ENCODE assay signal across 8 mouse cellular contexts in genomic region chrX:73967177-73968075, GRCm38 (mm10). TPM values are rescaled to one million over a fixed set of nuclear protein-coding genes. Genes with fewer than 3 reads are reported as not detected.
A peak's percentile ranks its signal among the peaks of the same experiment; 100 is the strongest.
DNase-seq lines count a peak whose midpoint lies in the region; ATAC-seq and TF ChIP-seq lines count a peak whose summit lies in the region.

No protein-coding gene starts in this region.

- peak overlapping the region; percentile 71 for H3K4me3 ChIP-seq in forebrain, embryonic 11.5 days (ENCODE audit: low read depth, low read length)
- H3K4me3 ChIP-seq in heart, embryonic 16.5 days (ENCODE audit: low read length): peak overlapping the region; percentile 71
- peak overlapping the region; percentile 85 for H3K4me3 ChIP-seq in liver, embryonic 16.5 days (ENCODE audit: low read depth, low read length)
- peak overlapping the region; percentile 70 for H3K4me3 ChIP-seq in neural tube, embryonic 13.5 days
- peak overlapping the region; percentile 97 for H3K4me3 ChIP-seq in testis, adult 2 months (ENCODE audit: control insufficient read depth, low read depth, low read length)

- no peaks in the 10 kb centered on the region for H3K9me3 ChIP-seq in forebrain, embryonic 11.5 days (ENCODE audit: control insufficient read depth, low read length)
- H3K9me3 ChIP-seq in heart, embryonic 16.5 days (replicated peaks; ENCODE audit: control insufficient read depth, low read length): no peaks in the 10 kb centered on the region
- H3K9me3 ChIP-seq in liver, embryonic 16.5 days (replicated peaks; ENCODE audit: control insufficient read depth, low read length): no peaks in the 10 kb centered on the region; the same call in 1 of the 2 replicates
- H3K9me3 ChIP-seq in neural tube, embryonic 13.5 days: no peaks in the 10 kb centered on the region

- H3K4me2 ChIP-seq in forebrain, embryonic 11.5 days (ENCODE audit: low read depth, low read length, severe bottlenecking): peak overlapping the region; percentile 47
- peak overlapping the region; percentile 63 for H3K4me2 ChIP-seq in heart, embryonic 16.5 days (ENCODE audit: low read depth, low read length)
- H3K4me2 ChIP-seq in liver, embryonic 16.5 days (ENCODE audit: low read depth, low read length): peak overlapping the region; percentile 77
- H3K4me2 ChIP-seq in neural tube, embryonic 13.5 days: peak overlapping the region; percentile 80

- no peaks in the 10 kb centered on the region for H3K27me3 ChIP-seq in forebrain, embryonic 11.5 days (ENCODE audit: control insufficient read depth, insufficient read depth, low read length)
- no peaks in the 10 kb centered on the region for H3K27me3 ChIP-seq in heart, embryonic 16.5 days (ENCODE audit: control insufficient read depth, insufficient read depth, low read length)
- no peaks in the 10 kb centered on the region for H3K27me3 ChIP-seq in liver, embryonic 16.5 days (ENCODE audit: control insufficient read depth, insufficient read depth, low read depth, low read length)
- H3K27me3 ChIP-seq in neural tube, embryonic 13.5 days: no peaks in the 10 kb centered on the region
- H3K27me3 ChIP-seq in testis, adult 2 months (ENCODE audit: control insufficient read depth, insufficient read depth, low read length): no peaks in the 10 kb centered on the region

- H3K27ac ChIP-seq in forebrain, embryonic 11.5 days (ENCODE audit: low read depth, low read length): peak overlapping the region; percentile 97
- H3K27ac ChIP-seq in heart, embryonic 16.5 days (ENCODE audit: low read length): peak overlapping the region; percentile 99
- H3K27ac ChIP-seq in liver, embryonic 16.5 days (ENCODE audit: low read length): peak overlapping the region; percentile 99
- H3K27ac ChIP-seq in neural tube, embryonic 13.5 days (replicated peaks): peak overlapping the region; percentile 98
- peak overlapping the region; percentile 99 for H3K27ac ChIP-seq in testis, adult 2 months (ENCODE audit: control insufficient read depth, insufficient read depth, low read depth, low read length)

- H3K4me1 ChIP-seq in forebrain, embryonic 11.5 days (replicated peaks; ENCODE audit: control insufficient read depth, insufficient read depth, low read length): peaks cover 4% of the 10 kb centered on the region; the same call in 1 of the 2 replicates
- peaks cover 19% of the 10 kb centered on the region for H3K4me1 ChIP-seq in heart, embryonic 16.5 days (ENCODE audit: control insufficient read depth, insufficient read depth, low read length)
- H3K4me1 ChIP-seq in liver, embryonic 16.5 days (ENCODE audit: control insufficient read depth, low read depth, low read length): peaks cover 28% of the 10 kb centered on the region
- peaks cover 24% of the 10 kb centered on the region for H3K4me1 ChIP-seq in neural tube, embryonic 13.5 days (replicated peaks)
- H3K4me1 ChIP-seq in testis, adult 2 months (ENCODE audit: control insufficient read depth, insufficient read depth, low read length): peaks cover 12% of the 10 kb centered on the region

- peak overlapping the region; percentile 77 for H3K9ac ChIP-seq in forebrain, embryonic 11.5 days (ENCODE audit: low read length)
- peak overlapping the region; percentile 84 for H3K9ac ChIP-seq in heart, embryonic 16.5 days (ENCODE audit: low read length)
- peak overlapping the region; percentile 81 for H3K9ac ChIP-seq in liver, embryonic 16.5 days (ENCODE audit: low read depth, low read length)
- peak overlapping the region; percentile 79 for H3K9ac ChIP-seq in neural tube, embryonic 13.5 days

- TF ChIP-seq CTCF in testis, adult 2 months (IDR thresholded peaks at IDR 0.05; ENCODE audit: control insufficient read depth, insufficient read depth, insufficient replicate concordance, low read depth, low read length): no peak

- no peaks in the 10 kb centered on the region for H3K36me3 ChIP-seq in forebrain, embryonic 11.5 days (ENCODE audit: control insufficient read depth, insufficient read depth, low read length)
- no peaks in the 10 kb centered on the region for H3K36me3 ChIP-seq in heart, embryonic 16.5 days (ENCODE audit: control insufficient read depth, insufficient read depth)
- H3K36me3 ChIP-seq in liver, embryonic 16.5 days (ENCODE audit: control insufficient read depth, insufficient read depth): no peaks in the 10 kb centered on the region; the same call in 1 of the 2 replicates
- H3K36me3 ChIP-seq in neural tube, embryonic 13.5 days: no peaks in the 10 kb centered on the region
- H3K36me3 ChIP-seq in testis, adult 2 months (ENCODE audit: control insufficient read depth, insufficient read depth, low read length): no peaks in the 10 kb centered on the region

- TF ChIP-seq POLR2A in testis, adult 2 months (IDR thresholded peaks at IDR 0.05; ENCODE audit: control insufficient read depth, low read depth, low read length): peak; percentile 28; the same call in 1 of the 2 replicates

- DNase-seq in CD8-positive naive resting alpha-beta T cell, adult 2 months (ENCODE audit: low read depth in 2 of 2, low spot score in 2 of 2): peak; percentile 80 to 84
- DNase-seq in c-Kit-positive CD71-negative TER-119-negative erythroid progenitor cells, embryonic 14.5 days (ENCODE audit: low read depth): peak; percentile 75
- peak; percentile 91 for DNase-seq in forebrain, embryonic 11.5 days (ENCODE audit: low spot score)
- DNase-seq in kidney, postnatal 36 days: peak; percentile 91

- WGBS in forebrain, embryonic 11.5 days: 21% methylated on average over 57 of the region's 60 CpGs
- 9% methylated on average over 60 of the region's 60 CpGs for WGBS in heart, embryonic 16.5 days
- 14% methylated on average over 60 of the region's 60 CpGs for WGBS in liver, embryonic 16.5 days (ENCODE audit: insufficient replicate concordance)
- 13% methylated on average over 60 of the region's 60 CpGs for WGBS in neural tube, embryonic 13.5 days

- ATAC-seq in forebrain, embryonic 11.5 days (replicated peaks; ENCODE audit: low FRiP score): peak; percentile 89
- peak; percentile 82 for ATAC-seq in heart, embryonic 16.5 days (replicated peaks; ENCODE audit: extremely low read depth, insufficient read depth, low FRiP score)
- ATAC-seq in liver, embryonic 16.5 days (ENCODE audit: low read depth): peak; percentile 71
- ATAC-seq in neural tube, embryonic 13.5 days (ENCODE audit: low read depth): peak; percentile 91

RNA-seq across cellular contexts. Expression of gene Hcfc1, which starts 1.3 kb away (rescaled TPM):
- 90.6 and 92.2 TPM in 2 replicates for polyA plus RNA-seq in forebrain, embryonic 11.5 days (2014; fragmentation: Nextera tagmentation; extraction: Ambion mirVana)
- 27.8 and 28.1 TPM in 2 replicates for polyA plus RNA-seq in heart, embryonic 16.5 days (2015; fragmentation: Nextera tagmentation; extraction: Ambion mirVana)
- 28.0 and 31.1 TPM in 2 replicates for polyA plus RNA-seq in liver, embryonic 16.5 days (2015; fragmentation: Nextera tagmentation; extraction: Ambion mirVana)
- 44.4 and 48.9 TPM in 2 replicates for polyA plus RNA-seq in neural tube, embryonic 13.5 days (2015; fragmentation: Nextera tagmentation; extraction: Ambion mirVana)
- polyA plus RNA-seq in testis, adult 2 months (2012; rRNA removed): 10.7 and 13.8 TPM in 2 replicates

RNA-seq across cellular contexts. Expression of gene Renbp, which starts 36.8 kb away (rescaled TPM):
- 12.3 and 14.4 TPM in 2 replicates for polyA plus RNA-seq in forebrain, embryonic 11.5 days (2014; fragmentation: Nextera tagmentation; extraction: Ambion mirVana)
- 60.0 and 61.1 TPM in 2 replicates for polyA plus RNA-seq in heart, embryonic 16.5 days (2015; fragmentation: Nextera tagmentation; extraction: Ambion mirVana)
- polyA plus RNA-seq in liver, embryonic 16.5 days (2015; fragmentation: Nextera tagmentation; extraction: Ambion mirVana): 21.3 and 24.6 TPM in 2 replicates
- polyA plus RNA-seq in neural tube, embryonic 13.5 days (2015; fragmentation: Nextera tagmentation; extraction: Ambion mirVana): 13.2 and 14.3 TPM in 2 replicates
- polyA plus RNA-seq in testis, adult 2 months (2012; rRNA removed): 2.1 and 3.1 TPM in 2 replicates

RNA-seq across cellular contexts. Expression of gene Naa10, which starts 45.7 kb away (rescaled TPM):
- polyA plus RNA-seq in forebrain, embryonic 11.5 days (2014; fragmentation: Nextera tagmentation; extraction: Ambion mirVana): 134 and 137 TPM in 2 replicates
- 89.8 and 97.1 TPM in 2 replicates for polyA plus RNA-seq in heart, embryonic 16.5 days (2015; fragmentation: Nextera tagmentation; extraction: Ambion mirVana)
- polyA plus RNA-seq in liver, embryonic 16.5 days (2015; fragmentation: Nextera tagmentation; extraction: Ambion mirVana): 69.0 and 70.6 TPM in 2 replicates
- polyA plus RNA-seq in neural tube, embryonic 13.5 days (2015; fragmentation: Nextera tagmentation; extraction: Ambion mirVana): 97.3 and 112 TPM in 2 replicates
- polyA plus RNA-seq in testis, adult 2 months (2012; rRNA removed): 3.7 and 5.4 TPM in 2 replicates

RNA-seq across cellular contexts. Expression of gene Arhgap4, which starts 45.8 kb away (rescaled TPM):
- 1.7 and 2.0 TPM in 2 replicates for polyA plus RNA-seq in forebrain, embryonic 11.5 days (2014; fragmentation: Nextera tagmentation; extraction: Ambion mirVana)
- 3.7 and 4.7 TPM in 2 replicates for polyA plus RNA-seq in heart, embryonic 16.5 days (2015; fragmentation: Nextera tagmentation; extraction: Ambion mirVana)
- 6.6 and 7.7 TPM in 2 replicates for polyA plus RNA-seq in liver, embryonic 16.5 days (2015; fragmentation: Nextera tagmentation; extraction: Ambion mirVana)
- polyA plus RNA-seq in neural tube, embryonic 13.5 days (2015; fragmentation: Nextera tagmentation; extraction: Ambion mirVana): 2.8 and 3.2 TPM in 2 replicates
- 0.44 and 0.58 TPM in 2 replicates for polyA plus RNA-seq in testis, adult 2 months (2012; rRNA removed)

RNA-seq across cellular contexts. Expression of gene Irak1, which starts 56.3 kb away (rescaled TPM):
- polyA plus RNA-seq in forebrain, embryonic 11.5 days (2014; fragmentation: Nextera tagmentation; extraction: Ambion mirVana): 49.1 and 56.7 TPM in 2 replicates
- 53.0 and 55.9 TPM in 2 replicates for polyA plus RNA-seq in heart, embryonic 16.5 days (2015; fragmentation: Nextera tagmentation; extraction: Ambion mirVana)
- 19.9 and 25.7 TPM in 2 replicates for polyA plus RNA-seq in liver, embryonic 16.5 days (2015; fragmentation: Nextera tagmentation; extraction: Ambion mirVana)
- polyA plus RNA-seq in neural tube, embryonic 13.5 days (2015; fragmentation: Nextera tagmentation; extraction: Ambion mirVana): 39.9 and 45.4 TPM in 2 replicates
- polyA plus RNA-seq in testis, adult 2 months (2012; rRNA removed): 12.8 and 17.0 TPM in 2 replicates

Comparison
In these comparisons a context has a peak if more than half of its experiments do, and no peak if none do; other contexts are left out.
1. Peak in every context shown above with its lines: DNase-seq, ATAC-seq, H3K4me3 ChIP-seq and H3K27ac ChIP-seq.
2. RNA of gene Naa10, which starts 45.7 kb away (polyA plus RNA-seq): 134 to 137 TPM in forebrain, embryonic 11.5 days, 97.3 to 112 TPM in neural tube, embryonic 13.5 days, 89.8 to 97.1 TPM in heart, embryonic 16.5 days and 69.0 to 70.6 TPM in liver, embryonic 16.5 days; 3.7 to 5.4 TPM in testis, adult 2 months; every median in the first group is over 10 times any median in the second.